Mouse (Mus musculus): ENCODE results near the gene Fam198a. TPM values are rescaled to one million over a fixed set of nuclear protein-coding genes. Genes with fewer than 3 reads are reported as not detected.

The Fam198a gene
- total RNA-seq, 2 experiments from 2014 or later, result not detected

DNA sequence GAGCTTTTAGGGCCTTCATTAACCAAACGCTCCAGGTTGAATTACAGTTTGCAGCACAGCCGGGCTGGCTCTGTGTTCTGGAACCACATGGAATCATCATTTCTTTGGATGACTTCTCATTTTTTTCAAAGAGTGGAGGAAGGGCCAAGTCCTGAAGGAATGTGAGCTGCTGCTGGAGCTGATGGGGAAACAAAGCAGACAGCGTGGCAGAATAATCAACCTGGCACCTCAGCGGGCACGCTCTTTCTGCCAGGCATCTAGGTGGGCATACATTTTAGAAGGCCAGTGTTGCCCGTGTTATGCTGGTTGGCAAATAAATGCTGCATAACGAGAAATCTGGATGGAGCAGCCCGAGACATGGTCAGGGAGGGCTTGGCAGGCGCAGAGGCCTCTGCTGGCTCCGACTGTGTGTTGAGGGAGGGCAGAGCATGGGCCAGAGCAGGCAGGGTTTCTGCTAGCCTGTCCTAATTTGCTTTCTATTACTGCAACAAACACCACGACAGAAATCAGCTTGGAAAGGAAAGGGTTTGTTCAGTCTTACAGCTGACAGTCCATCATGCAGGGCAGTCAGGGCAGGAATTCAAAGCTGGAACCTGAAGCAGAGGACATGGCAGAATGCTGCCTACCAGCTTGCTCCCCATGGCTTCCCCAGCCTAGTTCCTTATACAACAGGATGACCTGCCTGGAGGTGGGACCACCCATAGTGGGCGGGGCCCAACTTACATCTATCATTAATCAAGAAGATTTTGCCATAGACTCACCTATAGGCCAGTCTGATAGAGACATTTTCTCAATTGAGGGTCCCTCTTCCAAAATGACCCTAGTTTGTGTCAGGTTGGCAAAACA is 23.6 kb downstream of the Fam198a start:
- no peak for ATAC-seq (replicated peaks; ENCODE audit: low FRiP score, poor library complexity, severe bottlenecking)

DNA sequence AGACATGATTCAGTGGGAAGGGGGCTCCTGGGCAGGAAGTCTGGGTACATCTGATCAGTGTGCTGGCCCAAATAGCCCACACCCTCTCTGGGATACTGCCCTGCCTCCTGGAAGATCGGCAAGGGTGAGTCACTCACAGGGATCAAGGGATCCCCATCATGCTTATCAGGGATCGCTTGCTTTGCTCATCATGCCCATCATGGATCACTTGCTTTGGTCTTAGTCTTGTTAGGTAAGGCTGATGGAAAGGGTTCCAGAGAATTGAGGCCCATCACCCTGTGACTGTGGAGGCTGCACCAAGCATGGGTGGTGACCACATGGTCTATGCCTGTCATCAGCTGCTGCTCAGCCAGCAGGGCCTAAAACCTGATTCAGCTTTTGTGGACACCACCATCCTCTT is 24.5 kb downstream of the Fam198a start:
- no peak for ATAC-seq (replicated peaks; ENCODE audit: low FRiP score, poor library complexity, severe bottlenecking)

DNA sequence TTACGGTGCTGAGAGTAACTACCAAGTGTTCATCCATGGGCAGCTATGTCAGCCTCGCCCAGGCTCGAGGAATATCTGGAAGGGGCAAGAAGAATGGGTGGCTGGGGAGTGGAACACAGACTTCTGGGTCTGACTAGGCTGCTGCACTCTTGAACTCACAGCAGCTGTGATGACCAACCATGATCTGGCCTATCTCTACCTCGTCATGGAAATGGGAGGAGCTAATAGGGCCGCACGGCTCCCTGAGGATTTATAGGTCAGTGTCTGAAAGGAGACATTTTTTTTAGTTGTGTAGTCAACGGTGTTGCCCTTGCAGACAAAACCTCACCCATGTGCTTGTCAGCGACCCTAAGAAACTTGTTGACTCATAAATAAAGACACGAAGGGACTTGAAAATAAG is 30.3 kb downstream of the Fam198a start:
- ATAC-seq (replicated peaks; ENCODE audit: low FRiP score, poor library complexity, severe bottlenecking), result no peak

DNA sequence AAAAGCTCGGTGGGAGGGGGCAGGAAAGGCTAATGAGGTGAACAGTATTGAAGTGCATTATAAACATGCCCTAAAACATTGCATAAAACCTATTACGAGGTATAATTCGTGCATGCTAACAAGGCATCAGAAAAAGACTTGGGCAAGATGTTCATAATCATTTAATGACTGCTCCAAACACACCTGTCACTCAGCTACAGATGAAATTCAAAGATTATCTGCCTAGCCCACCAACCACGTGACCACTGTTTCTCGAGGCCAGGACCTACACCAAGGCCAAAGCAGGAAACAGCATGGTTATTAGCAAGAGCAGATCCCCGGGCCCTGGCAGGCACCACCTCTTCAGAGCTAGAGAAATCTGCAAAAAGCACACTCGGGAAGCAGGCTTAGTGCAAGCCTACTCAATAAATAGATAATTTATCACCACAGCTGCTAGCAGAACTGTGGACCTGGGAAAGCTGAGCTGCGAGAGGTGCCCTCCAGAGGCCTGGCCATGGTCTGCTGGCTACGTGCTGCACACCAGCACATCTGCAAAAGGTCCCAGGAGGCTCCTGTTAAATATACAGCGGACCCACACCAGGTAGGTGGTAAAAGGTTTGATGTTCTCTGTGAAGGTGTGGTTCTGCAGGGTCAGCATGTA is 30.8 kb downstream of the Fam198a start:
- ATAC-seq (replicated peaks; ENCODE audit: low FRiP score, poor library complexity, severe bottlenecking), result no peak

DNA sequence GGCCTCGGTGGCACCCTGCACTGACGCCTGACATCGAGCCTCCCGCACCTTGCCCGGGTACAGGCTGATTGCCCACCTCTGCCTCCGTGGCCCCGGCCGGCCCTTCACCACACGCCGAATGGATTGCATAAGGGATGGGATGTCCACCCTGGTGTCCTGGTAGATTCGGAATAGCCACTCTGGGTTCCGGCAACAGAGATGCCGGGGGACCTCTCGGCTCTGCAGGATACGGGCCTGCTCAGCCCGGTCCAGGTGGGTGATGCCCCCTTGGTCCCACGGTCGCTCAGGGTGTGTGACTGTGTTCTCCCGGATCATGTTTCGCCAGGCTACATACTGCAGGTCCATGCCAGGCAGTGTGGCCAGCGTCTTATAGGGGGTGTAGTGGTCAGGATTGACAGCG is 31.4 kb downstream of the Fam198a start:
- no peak for ATAC-seq (replicated peaks; ENCODE audit: low FRiP score, poor library complexity, severe bottlenecking)

DNA sequence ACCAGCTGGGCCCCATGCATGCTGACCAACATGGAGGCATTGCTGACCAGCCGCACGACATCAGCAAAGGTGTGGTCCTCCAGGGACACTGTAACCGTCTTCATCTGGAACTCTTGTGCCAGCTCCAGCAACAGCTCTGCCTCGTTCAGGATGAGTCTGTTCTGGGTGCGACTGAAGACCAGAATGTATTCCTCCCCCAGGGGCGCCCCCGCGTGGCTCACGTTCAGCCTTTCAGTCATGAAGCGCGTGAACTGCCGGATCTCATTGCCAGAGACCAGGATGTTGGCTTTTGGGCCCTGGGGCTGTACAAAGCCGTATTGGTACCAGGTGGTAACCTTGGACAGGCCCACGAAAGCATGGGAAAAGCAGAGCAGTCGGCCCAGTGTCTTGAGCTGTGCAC is 31.9 kb downstream of the Fam198a start:
- no peak for ATAC-seq (replicated peaks; ENCODE audit: low FRiP score, poor library complexity, severe bottlenecking)

DNA sequence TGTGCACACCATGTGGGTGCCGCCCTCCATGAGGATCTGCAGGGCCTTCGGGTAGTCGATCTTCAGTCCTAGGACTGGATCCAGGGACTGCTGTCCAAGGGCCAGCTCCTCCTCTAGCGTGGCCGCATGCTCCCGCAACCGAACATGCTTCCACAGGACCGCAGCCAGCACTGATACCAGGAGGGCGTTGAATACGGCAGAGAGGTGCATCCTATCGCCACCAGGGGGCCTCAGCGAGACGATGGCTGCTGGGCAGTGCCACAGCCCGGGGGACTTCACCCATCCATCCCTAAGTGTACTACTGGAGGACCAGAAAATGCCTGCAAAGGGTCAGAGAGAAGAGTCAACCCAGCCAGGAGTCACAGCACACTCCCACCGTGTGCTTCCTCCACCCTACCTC is 32.7 kb downstream of the Fam198a start:
- 0 out of 2 replicates have a peak, but pooled peaks have one; percentile 25 for ATAC-seq (replicated peaks; ENCODE audit: low FRiP score, poor library complexity, severe bottlenecking)

DNA sequence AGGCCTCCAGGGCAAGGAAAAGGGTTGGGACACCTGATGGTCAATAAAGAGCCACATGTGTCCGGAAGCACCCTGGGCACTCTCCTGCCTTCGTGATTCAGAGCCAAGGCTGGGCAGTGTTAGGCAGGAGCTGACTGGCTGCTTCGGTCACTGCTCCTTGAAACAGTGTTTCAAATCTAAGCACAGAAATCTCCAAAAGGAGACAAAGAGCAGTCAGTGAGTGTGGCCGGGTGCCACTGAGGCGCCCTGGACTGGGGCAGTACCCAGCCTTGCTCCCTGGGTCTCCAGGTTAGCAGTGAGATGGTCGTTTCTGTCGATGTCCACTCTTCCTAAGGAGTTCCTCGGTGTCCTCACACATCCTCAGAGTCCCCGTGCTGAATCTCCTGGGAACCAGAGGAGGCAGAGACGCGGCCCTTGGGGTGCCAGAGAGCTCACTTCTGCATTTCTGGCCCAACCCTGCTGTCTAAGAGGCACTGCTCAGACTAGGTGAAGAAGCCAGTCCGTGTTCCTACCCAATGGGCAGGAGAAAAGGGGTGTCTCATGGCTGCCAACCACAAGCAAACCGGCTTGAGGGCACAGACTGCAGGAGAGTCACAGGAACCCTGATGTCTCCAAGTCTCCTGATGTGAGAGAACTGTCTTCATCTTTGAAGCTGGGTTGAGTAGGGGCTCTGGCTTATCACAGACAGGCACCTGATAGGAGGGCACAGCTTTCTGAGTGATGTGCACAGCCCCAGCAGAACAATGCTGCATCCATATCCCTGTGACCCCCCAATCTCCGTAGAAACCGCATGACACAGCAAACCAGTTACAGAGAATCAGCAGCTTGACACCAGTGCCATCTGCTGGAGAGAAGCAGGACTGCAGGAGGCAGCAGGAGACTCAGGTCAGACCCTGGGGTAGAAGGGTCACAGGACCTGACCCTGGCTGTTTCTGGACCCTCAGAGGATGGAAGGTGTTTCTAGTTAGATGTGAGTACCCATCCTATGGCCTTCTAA is 34.0 kb downstream of the Fam198a start:
- ATAC-seq (replicated peaks; ENCODE audit: low FRiP score, poor library complexity, severe bottlenecking), result peak; percentile 53; the same call in 1 of the 2 replicates

DNA sequence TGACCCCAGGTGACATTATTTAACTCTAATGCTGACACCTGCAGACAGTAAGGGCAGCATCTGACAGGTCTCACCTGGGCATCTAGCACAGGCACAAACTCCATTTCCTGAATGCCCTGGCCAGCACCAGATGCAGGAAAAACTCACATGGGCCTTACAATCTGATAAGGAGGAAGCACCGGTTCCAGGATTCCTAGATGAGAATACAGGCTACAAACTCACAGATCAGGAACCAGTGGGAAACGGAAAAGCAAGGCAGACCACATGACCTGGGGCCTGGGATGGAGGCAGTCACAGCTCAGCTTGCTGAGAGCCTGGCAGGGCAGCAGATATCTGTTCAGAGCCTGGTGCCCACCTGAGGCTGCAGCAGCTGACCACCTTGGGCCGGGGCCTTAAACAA is 38.1 kb downstream of the Fam198a start:
- ATAC-seq (replicated peaks; ENCODE audit: low FRiP score, poor library complexity, severe bottlenecking), result no peak

DNA sequence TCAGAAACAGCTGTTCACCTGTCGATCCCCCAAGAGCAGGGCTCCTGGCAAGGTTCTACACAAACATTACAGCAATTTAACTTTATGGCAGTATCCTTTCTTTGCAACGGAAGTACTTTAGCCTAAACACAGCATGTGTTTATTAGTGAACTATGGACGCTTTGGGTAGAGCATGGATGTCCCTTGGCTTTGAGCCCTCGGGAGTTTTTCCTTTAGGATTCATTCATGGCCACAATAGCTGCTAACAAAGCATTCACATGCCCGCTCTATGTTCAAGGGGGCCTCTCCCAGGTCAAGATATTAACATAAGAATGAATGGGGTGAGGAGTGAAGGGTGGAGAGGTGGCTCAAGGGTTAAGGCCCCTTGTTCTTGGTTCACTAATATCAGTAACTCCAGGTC is 38.7 kb downstream of the Fam198a start:
- no peak for ATAC-seq (replicated peaks; ENCODE audit: low FRiP score, poor library complexity, severe bottlenecking)

DNA sequence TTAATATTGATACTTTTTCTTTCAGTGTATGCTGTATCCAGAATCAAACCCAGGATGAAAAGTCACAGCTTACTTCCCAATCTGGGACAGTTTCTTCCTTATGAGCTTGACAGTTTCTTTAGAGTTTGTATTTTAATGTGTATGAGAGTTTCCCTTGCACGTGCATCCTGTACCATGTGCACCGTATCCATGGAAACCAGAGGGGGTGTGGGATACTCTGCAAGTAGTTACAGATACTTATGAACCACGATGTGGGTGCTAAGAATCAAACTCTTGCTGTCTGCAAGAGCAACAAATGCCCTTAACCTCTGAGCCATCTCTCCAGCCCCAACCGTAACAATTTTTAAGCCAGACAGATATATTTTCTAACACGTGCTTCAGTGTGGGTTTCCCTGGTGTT is 40.3 kb downstream of the Fam198a start:
- no peak for ATAC-seq (replicated peaks; ENCODE audit: low FRiP score, poor library complexity, severe bottlenecking)

DNA sequence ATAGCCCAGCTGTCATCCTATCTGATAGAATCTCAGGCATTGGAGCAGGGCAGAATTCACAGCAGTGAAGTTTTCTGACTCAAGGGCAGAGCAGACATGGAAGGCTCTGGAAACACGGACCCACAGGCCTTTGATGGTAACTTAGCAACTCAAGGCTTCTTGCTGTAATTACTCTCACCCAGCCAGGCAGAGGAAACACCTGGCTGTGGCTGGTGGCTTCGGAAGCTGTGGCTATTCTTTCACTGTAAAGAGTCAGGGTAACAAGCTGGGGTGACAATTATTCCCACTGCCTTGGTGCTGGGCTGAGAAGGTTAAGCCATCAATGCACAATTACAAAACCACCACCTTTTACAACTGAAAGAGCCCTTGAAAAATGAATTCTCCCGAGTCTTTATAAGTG is 42.3 kb downstream of the Fam198a start:
- no peak for ATAC-seq (replicated peaks; ENCODE audit: low FRiP score, poor library complexity, severe bottlenecking)

DNA sequence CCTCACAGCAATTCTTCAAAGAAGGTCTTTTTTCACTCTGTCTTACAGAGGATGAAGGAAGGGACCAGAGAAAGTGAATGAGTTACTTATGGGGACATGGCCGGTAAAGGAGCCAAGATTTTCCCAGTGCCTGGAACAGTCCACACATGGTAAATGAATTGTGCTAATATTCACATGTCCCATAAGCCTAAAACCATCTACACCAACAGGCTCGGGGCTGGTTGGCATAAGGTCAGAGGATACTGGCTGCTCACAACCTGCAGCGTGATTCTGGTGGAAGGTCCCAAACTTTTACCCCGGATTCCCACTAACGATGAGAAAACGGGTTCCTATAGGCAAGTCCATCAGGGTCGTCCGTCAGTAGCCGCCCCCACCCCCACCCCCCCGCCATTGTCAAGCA is 44.3 kb downstream of the Fam198a start:
- no peak for ATAC-seq (replicated peaks; ENCODE audit: low FRiP score, poor library complexity, severe bottlenecking)

DNA sequence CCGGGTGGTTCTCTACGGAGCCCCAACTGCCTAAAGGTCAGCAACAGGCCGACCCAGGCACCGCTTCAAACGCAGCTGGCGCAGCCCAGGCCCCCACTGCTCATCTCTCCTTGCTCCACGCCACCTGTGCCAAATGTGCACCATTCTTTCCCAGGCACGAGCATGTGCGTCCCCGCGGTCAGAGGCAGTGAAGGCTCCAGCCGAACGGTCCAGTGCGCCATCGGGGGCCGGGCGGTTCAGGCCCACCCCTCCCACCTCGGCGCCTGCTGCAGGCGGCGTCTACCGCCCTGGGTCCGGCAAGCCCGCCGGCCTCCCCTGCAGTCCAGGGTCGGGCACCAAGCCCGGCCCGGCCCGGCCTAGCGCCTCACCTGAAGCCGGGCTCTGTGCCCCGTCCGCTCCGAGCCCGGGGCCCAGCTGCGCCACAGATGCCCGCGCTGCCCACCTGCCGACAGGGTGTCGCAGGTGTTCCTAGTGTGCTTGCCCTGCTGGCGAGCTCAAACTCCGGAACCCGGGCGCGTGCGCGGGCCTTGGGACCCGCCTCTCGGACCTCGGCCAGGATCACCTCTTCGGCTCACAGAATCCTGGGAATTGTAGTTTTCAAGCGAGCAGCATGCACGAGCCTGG is 44.8 kb downstream of the Fam198a start:
- ATAC-seq (replicated peaks; ENCODE audit: low FRiP score, poor library complexity, severe bottlenecking), result no peak

DNA sequence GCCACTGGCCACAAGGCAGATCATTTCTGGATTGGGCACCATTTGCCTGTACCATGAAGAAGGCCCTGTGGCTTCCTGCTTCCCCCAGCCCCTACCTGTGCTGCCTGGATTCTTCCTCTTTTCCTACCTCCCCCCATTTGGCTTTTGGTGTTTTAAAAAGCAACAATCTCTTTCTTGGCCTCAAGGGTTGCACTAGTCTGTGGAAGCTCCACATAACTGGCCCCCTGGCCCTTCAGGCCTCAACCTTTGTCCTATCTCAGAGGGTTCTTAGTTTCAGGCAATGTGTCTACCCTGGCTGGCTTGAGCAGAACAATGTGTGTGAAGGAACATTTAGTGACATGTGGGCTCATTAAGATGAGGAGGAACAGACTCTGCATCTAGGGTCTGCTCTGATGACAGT is 46.2 kb downstream of the Fam198a start, which contains the start of gene Pomgnt2:
TSS of gene Pomgnt2 (minus strand) at position 101 of the 400 bp plus-strand sequence.
- no peak for ATAC-seq (replicated peaks; ENCODE audit: low FRiP score, poor library complexity, severe bottlenecking)

DNA sequence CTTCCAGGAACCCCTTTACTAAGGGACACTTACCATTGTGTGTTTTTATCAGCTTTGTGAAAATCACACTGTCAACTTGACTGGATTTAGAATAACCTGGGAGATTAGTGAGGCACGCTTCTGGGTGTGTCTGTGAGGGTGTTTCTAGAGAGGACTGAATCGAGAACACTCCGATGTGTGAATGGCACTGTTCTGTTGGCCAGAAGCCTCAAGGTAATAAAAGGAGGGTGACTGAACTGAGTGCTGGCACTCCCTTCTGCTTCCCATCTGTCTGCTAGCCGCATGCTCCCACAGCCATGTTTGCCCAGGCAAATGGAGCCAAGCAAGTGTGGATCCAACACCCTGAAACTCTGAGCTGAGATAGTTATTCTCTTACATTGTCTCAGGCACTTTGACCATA is 47.2 kb downstream of the Fam198a start:
- no peak for ATAC-seq (replicated peaks; ENCODE audit: low FRiP score, poor library complexity, severe bottlenecking)

DNA sequence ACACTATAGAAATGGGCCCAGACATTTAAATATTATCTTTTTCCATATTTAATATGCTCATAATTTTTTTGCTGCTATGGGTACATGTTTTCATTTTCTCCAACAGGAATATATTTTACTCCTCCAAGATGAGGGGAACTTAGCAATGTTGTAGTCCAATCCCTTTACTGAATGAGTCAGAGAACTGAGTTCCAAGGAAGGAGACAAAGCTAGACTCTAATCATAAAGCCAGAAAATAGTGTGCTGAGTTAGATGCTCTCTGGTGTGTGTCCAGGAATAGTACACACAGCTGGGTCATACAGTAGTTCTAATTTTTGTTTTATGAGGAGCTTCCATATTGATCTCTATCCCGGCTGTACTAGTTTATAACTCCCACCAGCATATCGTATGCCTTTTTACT is 55.4 kb downstream of the Fam198a start:
- ATAC-seq (replicated peaks; ENCODE audit: low FRiP score, poor library complexity, severe bottlenecking), result no peak

DNA sequence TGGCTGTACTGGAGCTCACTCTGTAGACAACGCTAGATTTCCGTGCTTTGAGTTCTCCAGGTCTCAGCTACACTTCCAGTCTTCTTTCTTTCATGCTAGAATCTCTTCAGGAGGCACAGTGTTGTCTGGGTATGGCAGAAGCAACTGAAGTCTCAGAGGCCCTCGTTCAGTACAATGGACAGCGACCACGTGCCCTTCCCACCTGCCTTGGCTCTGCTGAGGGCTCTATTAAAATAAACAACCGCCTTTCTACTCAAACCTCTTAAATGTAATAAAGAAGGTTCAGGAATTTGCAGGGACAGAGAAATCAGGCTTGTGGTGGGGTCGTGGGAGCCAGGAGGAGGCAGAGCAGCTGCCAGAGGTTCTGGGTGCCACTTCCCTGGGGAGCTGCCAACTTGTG is 55.8 kb downstream of the Fam198a start:
- no peak for ATAC-seq (replicated peaks; ENCODE audit: low FRiP score, poor library complexity, severe bottlenecking)

DNA sequence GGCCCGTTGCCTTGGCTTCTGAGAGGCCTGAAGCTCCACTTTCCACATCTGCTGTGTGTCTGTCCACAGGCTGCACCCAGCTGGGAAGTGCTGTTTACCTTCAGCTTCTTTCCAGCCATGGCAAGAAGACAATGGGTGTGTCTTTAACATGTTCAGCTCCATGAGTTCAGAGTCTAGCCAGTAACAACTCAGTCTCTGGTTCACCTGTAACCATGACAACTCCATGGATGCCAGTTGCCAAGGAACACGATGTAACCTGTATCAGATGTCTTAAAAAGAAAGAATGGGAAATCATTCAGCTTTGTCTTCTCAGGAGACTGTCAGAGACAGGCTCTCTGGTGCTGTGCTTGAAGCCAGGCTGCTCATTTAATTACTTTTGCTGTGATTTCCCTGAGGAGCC is 58.1 kb downstream of the Fam198a start:
- no peak for ATAC-seq (replicated peaks; ENCODE audit: low FRiP score, poor library complexity, severe bottlenecking)

DNA sequence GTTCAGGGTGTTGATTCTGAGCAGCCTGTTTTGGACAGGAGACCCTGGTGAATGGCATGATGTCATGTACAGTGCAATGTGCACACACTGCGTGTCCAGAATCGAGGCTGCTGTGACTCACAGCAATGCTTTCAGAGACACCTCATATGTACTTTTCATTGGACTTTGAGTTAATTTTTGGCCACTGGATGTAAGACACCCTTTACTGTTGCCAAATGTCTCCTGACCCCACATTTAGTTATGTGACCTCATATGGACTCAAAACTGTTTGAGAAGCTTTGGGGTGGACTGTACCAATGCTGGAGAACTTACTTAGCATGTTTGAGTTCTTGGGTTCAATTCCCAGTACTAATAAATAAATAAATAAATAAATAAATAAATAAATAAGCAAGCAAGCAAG is 60.0 kb downstream of the Fam198a start:
- ATAC-seq (replicated peaks; ENCODE audit: low FRiP score, poor library complexity, severe bottlenecking), result no peak

Measured in erythroid progenitor cell, adult 5-6 weeks (primary cell).